Mouse (Mus musculus): ENCODE data around the gene Pbld1. TPM values are rescaled to one million over a fixed set of nuclear protein-coding genes. Genes with fewer than 3 reads are reported as not detected.

The Pbld1 gene
- 1.2 and 1.3 TPM in 2 replicates for polyA plus RNA-seq (2015; fragmentation: Nextera tagmentation; extraction: Ambion mirVana)

- Histone ChIP-seq H3K27ac (no peak within 1 kb of the TSS), H3K9ac (no peak within 1 kb of the TSS), H3K4me2 (replicated peaks) (no peak within 1 kb of the TSS), H3K4me3 (no peak within 1 kb of the TSS), H3K4me1 (no peaks in the 10 kb centered on the region), H3K9me3 (no peaks in the 10 kb centered on the region), H3K27me3 (no peaks in the 10 kb centered on the region), H3K36me3 (no peaks in the 10 kb centered on the region)
- no peak for ATAC-seq (ENCODE audit: low FRiP score, low read depth)
- WGBS: 81% methylated on average over 2 of the region's 2 CpGs
Observed at GRCm38 (mm10) chr10:63059862-63060261, at the start of gene Pbld1. Gene Pbld1, plus strand, starts transcription at chr10:63060162.

GRCm38 (mm10) chr10:63010268-63010667, 49.7 kb upstream of the Pbld1 start:
- Histone ChIP-seq H3K4me3 (no peak overlapping the region), H3K27me3 (no peaks in the 10 kb centered on the region), H3K27ac (no peak overlapping the region), H3K36me3 (peaks cover 92% of the 10 kb centered on the region), H3K9ac (no peak overlapping the region), H3K4me2 (replicated peaks) (no peak overlapping the region), H3K9me3 (no peaks in the 10 kb centered on the region), H3K4me1 (no peaks in the 10 kb centered on the region)
- WGBS: 80% methylated on average over 4 of the region's 4 CpGs
- no peak for ATAC-seq (ENCODE audit: low FRiP score, low read depth)

GRCm38 (mm10) chr10:63011556-63011955, 48.4 kb upstream of the Pbld1 start:
- no peak overlapping the region for H3K27ac ChIP-seq
- no peaks in the 10 kb centered on the region for H3K27me3 ChIP-seq
- no peak overlapping the region for H3K4me3 ChIP-seq
- no peaks in the 10 kb centered on the region for H3K4me1 ChIP-seq
- ATAC-seq (ENCODE audit: low FRiP score, low read depth): no peak
- 83% methylated on average over 6 of the region's 6 CpGs for WGBS
- no peaks in the 10 kb centered on the region for H3K9me3 ChIP-seq
- no peak overlapping the region for H3K4me2 ChIP-seq (replicated peaks)
- H3K9ac ChIP-seq: no peak overlapping the region
- H3K36me3 ChIP-seq: peaks cover 93% of the 10 kb centered on the region

- ATAC-seq (ENCODE audit: low FRiP score, low read depth): no peak
- H3K36me3 ChIP-seq: peaks cover 88% of the 10 kb centered on the region
- H3K4me1 ChIP-seq: no peaks in the 10 kb centered on the region
- H3K9ac ChIP-seq: no peak overlapping the region
- no peaks in the 10 kb centered on the region for H3K27me3 ChIP-seq
- no peaks in the 10 kb centered on the region for H3K9me3 ChIP-seq
- no peak overlapping the region for H3K4me3 ChIP-seq
- H3K4me2 ChIP-seq (replicated peaks): no peak overlapping the region
- H3K27ac ChIP-seq: no peak overlapping the region
- WGBS: 60% methylated on average over 3 of the region's 3 CpGs
Observed at GRCm38 (mm10) chr10:63013476-63013875, 46.5 kb upstream of the Pbld1 start.

- no peaks in the 10 kb centered on the region for H3K9me3 ChIP-seq
- peaks cover 83% of the 10 kb centered on the region for H3K36me3 ChIP-seq
- H3K4me2 ChIP-seq (replicated peaks): no peak overlapping the region
- H3K27ac ChIP-seq: no peak overlapping the region
- H3K4me1 ChIP-seq: no peaks in the 10 kb centered on the region
- H3K27me3 ChIP-seq: no peaks in the 10 kb centered on the region
- 85% methylated on average over 9 of the region's 9 CpGs for WGBS
- no peak overlapping the region for H3K9ac ChIP-seq
- H3K4me3 ChIP-seq: no peak overlapping the region
- ATAC-seq (ENCODE audit: low FRiP score, low read depth): no peak
Observed at GRCm38 (mm10) chr10:63014168-63014567, 45.8 kb upstream of the Pbld1 start.

GRCm38 (mm10) chr10:63019304-63019703, 40.7 kb upstream of the Pbld1 start:
- Histone ChIP-seq H3K4me3 (no peak overlapping the region), H3K9me3 (no peaks in the 10 kb centered on the region), H3K4me1 (peaks cover 26% of the 10 kb centered on the region), H3K27me3 (no peaks in the 10 kb centered on the region), H3K27ac (no peak overlapping the region), H3K9ac (no peak overlapping the region), H3K36me3 (peaks cover 35% of the 10 kb centered on the region), H3K4me2 (replicated peaks) (no peak overlapping the region)
- WGBS: 81% methylated on average over 6 of the region's 6 CpGs
- ATAC-seq (ENCODE audit: low FRiP score, low read depth): no peak

GRCm38 (mm10) chr10:63021702-63022101, 38.3 kb upstream of the Pbld1 start:
- no peak overlapping the region for H3K27ac ChIP-seq
- no peaks in the 10 kb centered on the region for H3K9me3 ChIP-seq
- H3K36me3 ChIP-seq: peaks cover 13% of the 10 kb centered on the region
- no peak for ATAC-seq (ENCODE audit: low FRiP score, low read depth)
- H3K4me1 ChIP-seq: peaks cover 43% of the 10 kb centered on the region
- 57% methylated on average over 4 of the region's 4 CpGs for WGBS
- H3K9ac ChIP-seq: peak overlapping the region; percentile 100; the same call in 1 of the 2 replicates
- no peaks in the 10 kb centered on the region for H3K27me3 ChIP-seq
- H3K4me2 ChIP-seq (replicated peaks): peak overlapping the region; percentile 66
- H3K4me3 ChIP-seq: peak overlapping the region; percentile 91

- H3K36me3 ChIP-seq: peaks cover 4% of the 10 kb centered on the region
- under 1% methylated on average over 27 of the region's 27 CpGs for WGBS
- H3K4me1 ChIP-seq: peaks cover 43% of the 10 kb centered on the region
Observed at GRCm38 (mm10) chr10:63022541-63023120, 37.3 kb upstream of the Pbld1 start.

GRCm38 (mm10) chr10:63023121-63023748, 36.7 kb upstream of the Pbld1 start:
- peak overlapping the region; percentile 100 for H3K27ac ChIP-seq
- WGBS: under 1% methylated on average over 65 of the region's 68 CpGs
- no peaks in the 10 kb centered on the region for H3K9me3 ChIP-seq
- H3K4me3 ChIP-seq: peak overlapping the region; percentile 91
- peak; percentile 16; the same call in 1 of the 2 replicates for ATAC-seq (ENCODE audit: low FRiP score, low read depth)
- H3K4me1 ChIP-seq: peaks cover 43% of the 10 kb centered on the region
- H3K27me3 ChIP-seq: no peaks in the 10 kb centered on the region
- peak overlapping the region; percentile 100 for H3K9ac ChIP-seq
- no peaks in the 10 kb centered on the region for H3K36me3 ChIP-seq
- peak overlapping the region; percentile 66 for H3K4me2 ChIP-seq (replicated peaks)

More at GRCm38 (mm10) chr10:63022541-63023120, 37.3 kb upstream of the Pbld1 start:
- Histone ChIP-seq H3K4me3 (peak overlapping the region; percentile 91), H3K4me2 (replicated peaks) (peak overlapping the region; percentile 66), H3K9me3 (no peaks in the 10 kb centered on the region), H3K9ac (peak overlapping the region; percentile 100), H3K27me3 (no peaks in the 10 kb centered on the region), H3K27ac (peak overlapping the region; percentile 100)
- no peak for ATAC-seq (ENCODE audit: low FRiP score, low read depth)

GRCm38 (mm10) chr10:63023749-63024579, 36.0 kb upstream of the Pbld1 start, which contains the start of the genes Hnrnph3 and Pbld2:
Gene Hnrnph3, minus strand, starts transcription at chr10:63024217.
Gene Pbld2, plus strand, starts transcription at chr10:63024315.
- Histone ChIP-seq H3K4me2 (replicated peaks) (peak within 1 kb of the TSS; percentile 66), H3K9ac (peak within 1 kb of the TSS; percentile 100), H3K4me3 (peak within 1 kb of the TSS; percentile 91), H3K9me3 (no peaks in the 10 kb centered on the region), H3K27me3 (no peaks in the 10 kb centered on the region), H3K27ac (peak within 1 kb of the TSS; percentile 100), H3K4me1 (peaks cover 43% of the 10 kb centered on the region), H3K36me3 (no peaks in the 10 kb centered on the region)
- under 1% methylated on average over 58 of the region's 69 CpGs for WGBS
- ATAC-seq (ENCODE audit: low FRiP score, low read depth): peak; percentile 95

- Histone ChIP-seq H3K36me3 (no peaks in the 10 kb centered on the region), H3K27ac (peak overlapping the region; percentile 100), H3K9me3 (no peaks in the 10 kb centered on the region), H3K4me2 (replicated peaks) (peak overlapping the region; percentile 66), H3K27me3 (no peaks in the 10 kb centered on the region), H3K4me3 (peak overlapping the region; percentile 91), H3K9ac (peak overlapping the region; percentile 79), H3K4me1 (peaks cover 40% of the 10 kb centered on the region)
- WGBS: under 1% methylated on average over 8 of the region's 8 CpGs
- ATAC-seq (ENCODE audit: low FRiP score, low read depth): peak; percentile 18; the same call in 1 of the 2 replicates
Observed at GRCm38 (mm10) chr10:63024580-63024910, 35.4 kb upstream of the Pbld1 start.

- Histone ChIP-seq H3K36me3 (no peaks in the 10 kb centered on the region), H3K4me2 (replicated peaks) (peak overlapping the region; percentile 66), H3K4me3 (peak overlapping the region; percentile 91), H3K4me1 (peaks cover 38% of the 10 kb centered on the region), H3K9me3 (no peaks in the 10 kb centered on the region), H3K27ac (peak overlapping the region; percentile 100), H3K9ac (peak overlapping the region; percentile 79; the same call in 1 of the 2 replicates), H3K27me3 (no peaks in the 10 kb centered on the region)
- 27% methylated on average over 2 of the region's 2 CpGs for WGBS
- ATAC-seq (ENCODE audit: low FRiP score, low read depth): no peak
Observed at GRCm38 (mm10) chr10:63025016-63025415, 34.9 kb upstream of the Pbld1 start.

All from limb, embryonic 13.5 days (tissue).